8 mouse cellular contexts compared by ENCODE assay signal in genomic region chr15:88837977-88838376, GRCm38 (mm10). TPM values are rescaled to one million over a fixed set of nuclear protein-coding genes. Genes with fewer than 3 reads are reported as not detected.
DNase-seq lines count a peak whose midpoint lies in the region; ATAC-seq lines count a peak whose summit lies in the region.

No protein-coding gene starts in this region.

- intact Hi-C loops in left cerebral cortex, postnatal 25 days (cut with DNase I) = loop anchor here (1.0 kb wide), 1 partner anchor 24 kb away; the partner anchor contains the start of gene Pim3

- H3K4me3 ChIP-seq in neural tube, embryonic 11.5 days (ENCODE audit: low read depth, low read length) = peak overlapping the region; percentile 43
- peak overlapping the region; percentile 55 for H3K4me3 ChIP-seq in kidney, embryonic 15.5 days (replicated peaks)

- H3K27me3 ChIP-seq in neural tube, embryonic 11.5 days (ENCODE audit: control insufficient read depth, insufficient read depth, low read length) = no peaks in the 10 kb centered on the region
- H3K27me3 ChIP-seq in kidney, embryonic 15.5 days = no peaks in the 10 kb centered on the region

- peak overlapping the region; percentile 47 for H3K9ac ChIP-seq in neural tube, embryonic 11.5 days (ENCODE audit: low read length)
- H3K9ac ChIP-seq in kidney, embryonic 15.5 days = peak overlapping the region; percentile 56

- no peaks in the 10 kb centered on the region for H3K9me3 ChIP-seq in neural tube, embryonic 11.5 days (ENCODE audit: control insufficient read depth, low read length)
- no peaks in the 10 kb centered on the region for H3K9me3 ChIP-seq in kidney, embryonic 15.5 days (replicated peaks)

- H3K4me1 ChIP-seq in neural tube, embryonic 11.5 days (ENCODE audit: control insufficient read depth, insufficient read depth, low read length) = peaks cover 12% of the 10 kb centered on the region
- peaks cover 34% of the 10 kb centered on the region for H3K4me1 ChIP-seq in kidney, embryonic 15.5 days

- ATAC-seq in neural tube, embryonic 11.5 days (ENCODE audit: insufficient read depth, low FRiP score, low TSS enrichment) = no peak
- no peak for ATAC-seq in kidney, embryonic 15.5 days (replicated peaks; ENCODE audit: low FRiP score)

- no peaks in the 10 kb centered on the region for H3K36me3 ChIP-seq in neural tube, embryonic 11.5 days (ENCODE audit: control insufficient read depth, insufficient read depth, low read length)
- no peaks in the 10 kb centered on the region for H3K36me3 ChIP-seq in kidney, embryonic 15.5 days

- no peak for DNase-seq in neural tube, embryonic 11.5 days (ENCODE audit: low spot score)
- no peak for DNase-seq in neural tube, embryonic 10.5 days (ENCODE audit: extremely low spot score, low spot score)
- peak; percentile 65 to 71 for DNase-seq in heart, adult 9 months (ENCODE audit: low spot score in 2 of 2)
- peak; percentile 54 for DNase-seq in lung, postnatal 25 days (ENCODE audit: low spot score)
- no peak for DNase-seq in thymus, postnatal 0 days (ENCODE audit: low spot score)
- DNase-seq in cerebellum, postnatal 4 days (ENCODE audit: low spot score in 2 of 2) = no peak
- DNase-seq in left cerebral cortex, postnatal 25 days (ENCODE audit: low spot score in 2 of 2) = no peak

- WGBS in neural tube, embryonic 11.5 days = 1% methylated on average over 11 of the region's 11 CpGs
- WGBS in kidney, embryonic 15.5 days = under 1% methylated on average over 11 of the region's 11 CpGs

- H3K27ac ChIP-seq in neural tube, embryonic 11.5 days (ENCODE audit: low read depth, low read length) = no peak overlapping the region
- peak overlapping the region; percentile 46 for H3K27ac ChIP-seq in kidney, embryonic 15.5 days

- peak overlapping the region; percentile 81 for H3K4me2 ChIP-seq in neural tube, embryonic 11.5 days (ENCODE audit: low read depth)
- peak overlapping the region; percentile 85 for H3K4me2 ChIP-seq in kidney, embryonic 15.5 days

RNA-seq across cellular contexts. Expression of gene Creld2, which starts 18.5 kb away (rescaled TPM):
- polyA plus RNA-seq in neural tube, embryonic 11.5 days (2014; fragmentation: Nextera tagmentation; extraction: Ambion mirVana) = 83.2 and 96.4 TPM in 2 replicates
- polyA plus RNA-seq in kidney, embryonic 15.5 days (2015; fragmentation: Nextera tagmentation; extraction: Ambion mirVana) = 101 and 104 TPM in 2 replicates
- 63.6 and 78.9 TPM in 2 replicates for polyA plus RNA-seq in thymus, postnatal 0 days (2015; fragmentation: Nextera tagmentation; extraction: Ambion mirVana)
- 10 to 100 TPM; 27.3 to 27.8 TPM for total RNA-seq in left cerebral cortex, postnatal 25 days (2021)

RNA-seq across cellular contexts. Expression of gene Alg12, which starts 18.9 kb away (rescaled TPM):
- 10.2 and 13.3 TPM in 2 replicates for polyA plus RNA-seq in neural tube, embryonic 11.5 days (2014; fragmentation: Nextera tagmentation; extraction: Ambion mirVana)
- 12.2 and 14.3 TPM in 2 replicates for polyA plus RNA-seq in kidney, embryonic 15.5 days (2015; fragmentation: Nextera tagmentation; extraction: Ambion mirVana)
- 6.4 and 7.4 TPM in 2 replicates for polyA plus RNA-seq in thymus, postnatal 0 days (2015; fragmentation: Nextera tagmentation; extraction: Ambion mirVana)
- 10 to 100 TPM; 13.2 to 16.6 TPM for total RNA-seq in left cerebral cortex, postnatal 25 days (2021)

RNA-seq across cellular contexts. Expression of gene Pim3, which starts 24.0 kb away (rescaled TPM):
- polyA plus RNA-seq in neural tube, embryonic 11.5 days (2014; fragmentation: Nextera tagmentation; extraction: Ambion mirVana) = 38.7 and 42.3 TPM in 2 replicates
- polyA plus RNA-seq in kidney, embryonic 15.5 days (2015; fragmentation: Nextera tagmentation; extraction: Ambion mirVana) = 50.4 and 54.6 TPM in 2 replicates
- polyA plus RNA-seq in thymus, postnatal 0 days (2015; fragmentation: Nextera tagmentation; extraction: Ambion mirVana) = 40.2 and 43.8 TPM in 2 replicates
- 10 to 100 TPM; 35.7 to 35.9 TPM for total RNA-seq in left cerebral cortex, postnatal 25 days (2021)

Comparison
In these comparisons a context has a peak if more than half of its experiments do, and no peak if none do; other contexts are left out.
1. DNase-seq: peak in heart, adult 9 months (2 of 2) and lung, postnatal 25 days (single experiment); none in neural tube, embryonic 11.5 days (single experiment), neural tube, embryonic 10.5 days (single experiment), thymus, postnatal 0 days (single experiment), cerebellum, postnatal 4 days (0 of 2) and left cerebral cortex, postnatal 25 days (0 of 2).